Mouse (Mus musculus) kidney, embryonic 16.5 days (tissue): ENCODE data around the gene Unc5cl. TPM values are rescaled to one million over a fixed set of nuclear protein-coding genes. Genes with fewer than 3 reads are reported as not detected.

Experiments
- ATAC-seq: fragments of 200-750 bp; cut with Nextera tagmentation; 2 replicates; pipeline ENCODE4 v1.8.0; 2017; ENCODE audit warnings: moderate TSS enrichment; ENCODE audit not compliant: low FRiP score, low TSS enrichment
- H3K27ac ChIP-seq: fragments of 300-500 bp; sonication (generic); 2 replicates; pipeline ENCODE4 v1.5.1; 2014; ENCODE audit warnings: low read length
- H3K27me3 ChIP-seq: fragments of 300-500 bp; sonication (generic); 2 replicates; pipeline ENCODE4 v1.6.1; 2014; ENCODE audit warnings: low read length, control low read depth, mixed read lengths; ENCODE audit not compliant: insufficient read depth
- H3K36me3 ChIP-seq: fragments of 300-500 bp; sonication (generic); 2 replicates; pipeline ENCODE4 v1.6.1; 2014; ENCODE audit warnings: low read length, control low read depth, mixed read lengths; ENCODE audit not compliant: insufficient read depth
- H3K4me1 ChIP-seq: fragments of 300-500 bp; sonication (generic); 2 replicates; pipeline ENCODE4 v1.6.1; 2014; ENCODE audit warnings: low read length, control low read depth, mixed read lengths; ENCODE audit not compliant: insufficient read depth
- H3K4me2 ChIP-seq: fragments of 300-500 bp; sonication (generic); replicated peaks from 2 replicates; pipeline ENCODE4 v1.6.1; 2014; ENCODE audit warnings: low read depth, low read length
- H3K4me3 ChIP-seq: fragments of 300-500 bp; sonication (generic); 2 replicates; pipeline ENCODE4 v1.5.1; 2014; ENCODE audit warnings: mild to moderate bottlenecking, low read length
- H3K9ac ChIP-seq: fragments of 300-500 bp; sonication (generic); replicated peaks from 2 replicates; pipeline ENCODE4 v1.6.1; 2014; ENCODE audit warnings: low read length
- H3K9me3 ChIP-seq: fragments of 300-500 bp; sonication (generic); 2 replicates; pipeline ENCODE4 v1.6.1; 2016; ENCODE audit warnings: low read length, control low read depth
- WGBS: fragments of 180-500 bp; shearing (Covaris S2); extraction: QIAGEN DNeasy Blood & Tissue Kit; methylation state at CpG from one replicate; pipeline ENCODE4 v1.1.7; 2014; 5-methylcytosine and 5-hydroxymethylcytosine counted together
- polyA plus RNA-seq: library from polyadenylated mRNA; unstranded; fragments of >200 nt; fragmentation: Nextera tagmentation; extraction: Ambion mirVana; gene quantifications from 2 replicates; pipeline ENCODE4 v1.2.1, GENCODE M21; 2015

The Unc5cl gene
- polyA plus RNA-seq, 1 experiment from 2014 or later: 8.3 TPM

DNA sequence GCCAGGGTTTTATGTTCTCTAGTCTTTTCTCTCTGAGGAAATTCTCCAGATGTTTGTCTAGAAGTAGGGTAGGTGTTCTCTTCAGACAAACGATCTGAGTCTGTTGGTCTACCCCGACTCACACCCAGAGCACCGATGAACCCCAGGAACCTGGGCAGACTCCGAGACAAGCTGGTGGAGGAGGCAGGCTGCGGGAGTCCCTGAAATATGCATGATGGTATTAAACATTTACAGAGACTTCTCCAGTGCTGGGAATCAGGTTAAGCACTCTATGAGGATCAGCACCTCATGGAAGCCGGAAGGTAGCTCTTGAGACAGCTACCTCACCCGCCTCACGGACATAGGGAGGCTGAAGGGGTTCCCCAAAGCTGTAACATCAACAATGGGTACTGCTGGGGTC is 37.9 kb downstream of the Unc5cl start:
- no peaks in the 10 kb centered on the region for H3K4me1 ChIP-seq
- H3K4me3 ChIP-seq: no peak overlapping the region
- H3K9ac ChIP-seq: no peak overlapping the region
- H3K9me3 ChIP-seq: no peaks in the 10 kb centered on the region
- 77% methylated on average over 8 of the region's 8 CpGs for WGBS
- no peak overlapping the region for H3K27ac ChIP-seq
- ATAC-seq: no peak
- H3K36me3 ChIP-seq: no peaks in the 10 kb centered on the region
- no peaks in the 10 kb centered on the region for H3K27me3 ChIP-seq
- H3K4me2 ChIP-seq: no peak overlapping the region

GRCm38 (mm10) chr17:48493582-48493981 is 38.9 kb downstream of the Unc5cl start:
- Histone ChIP-seq H3K36me3 (no peaks in the 10 kb centered on the region), H3K27me3 (no peaks in the 10 kb centered on the region), H3K27ac (no peak overlapping the region), H3K4me3 (no peak overlapping the region), H3K4me1 (no peaks in the 10 kb centered on the region), H3K4me2 (no peak overlapping the region), H3K9me3 (no peaks in the 10 kb centered on the region), H3K9ac (no peak overlapping the region)
- ATAC-seq: no peak
- WGBS: 37% methylated on average over 7 of the region's 7 CpGs

DNA sequence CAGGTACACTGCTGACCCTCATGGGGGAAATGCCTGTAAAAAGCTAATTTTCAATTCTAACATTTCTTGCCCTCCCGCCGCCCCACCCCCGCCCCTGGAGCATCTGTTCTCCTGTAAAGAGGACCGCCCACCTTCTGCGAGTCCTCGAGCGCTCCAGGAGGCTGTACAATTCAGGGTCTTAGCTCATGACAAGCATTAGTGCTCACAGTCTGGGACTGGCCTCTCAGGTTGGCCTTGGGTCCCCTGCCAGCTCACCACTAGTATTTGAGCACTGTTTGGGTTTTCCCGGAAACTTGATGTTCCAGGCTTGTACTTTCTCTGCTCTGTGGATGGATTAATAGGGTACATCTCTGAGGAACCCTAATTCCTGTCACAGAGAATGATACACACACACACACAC is 39.3 kb downstream of the Unc5cl start:
- no peak for ATAC-seq
- H3K9me3 ChIP-seq: no peaks in the 10 kb centered on the region
- WGBS: 72% methylated on average over 8 of the region's 8 CpGs
- no peaks in the 10 kb centered on the region for H3K4me1 ChIP-seq
- no peaks in the 10 kb centered on the region for H3K36me3 ChIP-seq
- H3K4me3 ChIP-seq: no peak overlapping the region
- no peak overlapping the region for H3K9ac ChIP-seq
- H3K27ac ChIP-seq: no peak overlapping the region
- H3K4me2 ChIP-seq: no peak overlapping the region
- H3K27me3 ChIP-seq: no peaks in the 10 kb centered on the region

DNA sequence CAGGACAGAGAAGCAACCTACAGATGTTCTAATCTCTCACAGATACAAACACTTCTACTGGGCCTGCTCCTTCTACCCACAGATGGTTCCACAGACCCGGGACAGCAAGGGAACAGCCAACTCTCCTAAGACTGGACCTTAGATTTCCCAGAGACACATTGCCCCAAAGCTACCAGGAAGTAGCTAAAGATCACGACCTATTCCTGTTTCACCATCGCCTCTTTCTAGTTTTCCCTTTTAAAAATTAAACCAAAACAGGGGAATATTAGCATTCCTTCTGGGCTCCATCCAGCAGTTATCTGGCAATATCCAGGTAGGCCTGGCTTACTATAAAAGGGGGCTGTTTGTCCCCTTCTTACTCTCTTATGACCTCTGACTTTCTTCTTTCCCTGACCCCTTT is 43.3 kb downstream of the Unc5cl start:
- H3K9me3 ChIP-seq: no peaks in the 10 kb centered on the region
- no peak overlapping the region for H3K9ac ChIP-seq
- no peak for ATAC-seq
- no peak overlapping the region for H3K4me3 ChIP-seq
- H3K27me3 ChIP-seq: no peaks in the 10 kb centered on the region
- no peak overlapping the region for H3K27ac ChIP-seq
- H3K4me2 ChIP-seq: no peak overlapping the region
- WGBS: 62% methylated on average over 3 of the region's 3 CpGs
- H3K4me1 ChIP-seq: no peaks in the 10 kb centered on the region
- H3K36me3 ChIP-seq: no peaks in the 10 kb centered on the region

DNA sequence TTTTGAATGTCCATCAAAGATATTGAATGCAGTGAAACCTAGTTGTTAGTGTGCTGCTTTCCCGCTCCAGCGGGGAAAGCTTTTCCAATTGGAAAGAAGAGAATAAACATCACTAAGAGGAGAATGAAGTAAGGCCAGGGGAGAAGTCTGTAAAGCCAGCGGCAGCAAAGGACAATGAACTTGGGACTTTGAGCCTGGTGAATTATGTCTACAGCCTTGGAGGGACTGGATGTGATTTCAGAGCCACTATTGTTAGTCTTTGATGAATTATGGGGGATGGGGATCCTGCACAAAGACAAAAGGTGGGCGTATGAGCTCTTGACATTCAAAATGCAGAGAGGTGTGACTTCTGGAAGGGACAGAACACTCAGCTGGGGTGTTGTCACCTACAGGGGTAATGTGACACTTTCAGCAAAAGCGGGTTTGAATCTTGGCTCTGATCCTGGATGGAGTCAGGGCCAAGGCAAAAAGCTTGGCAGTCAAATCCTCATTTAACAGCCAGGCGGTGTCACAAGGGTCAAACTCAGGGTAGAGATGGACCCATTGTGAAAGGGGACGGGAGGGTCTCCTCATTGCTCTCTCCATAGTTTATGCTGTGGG is 46.2 kb downstream of the Unc5cl start:
- 0 out of 2 replicates have a peak, but pooled peaks cover 2% of the 10 kb centered on the region for H3K9me3 ChIP-seq
- H3K4me1 ChIP-seq: peaks cover 4% of the 10 kb centered on the region
- ATAC-seq: no peak
- no peak overlapping the region for H3K9ac ChIP-seq
- WGBS: 74% methylated on average over 7 of the region's 7 CpGs
- no peaks in the 10 kb centered on the region for H3K36me3 ChIP-seq
- no peak overlapping the region for H3K27ac ChIP-seq
- H3K4me2 ChIP-seq: no peak overlapping the region
- H3K4me3 ChIP-seq: no peak overlapping the region
- H3K27me3 ChIP-seq: no peaks in the 10 kb centered on the region

DNA sequence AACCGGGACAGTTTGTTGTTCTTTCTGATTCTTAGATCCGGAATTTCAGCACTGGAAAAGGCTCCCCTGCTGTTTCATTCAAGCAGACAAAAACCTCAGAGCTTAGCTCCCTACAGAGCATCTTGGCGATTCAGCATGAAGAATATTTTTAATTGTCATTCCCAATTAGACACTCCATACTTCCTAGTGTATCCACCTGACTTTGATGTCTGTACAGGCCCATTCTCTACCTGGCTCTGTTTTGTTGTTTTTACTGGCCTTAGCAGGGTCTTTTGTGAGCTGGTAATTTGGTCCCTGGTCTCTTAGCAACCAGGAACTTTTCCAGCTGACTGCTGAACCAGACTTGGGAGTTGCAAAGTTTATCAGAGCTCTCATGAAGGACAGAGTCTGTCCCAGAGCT is 50.3 kb downstream of the Unc5cl start:
- Histone ChIP-seq H3K9ac (no peak overlapping the region), H3K4me3 (no peak overlapping the region), H3K4me2 (no peak overlapping the region), H3K4me1 (peaks cover 4% of the 10 kb centered on the region), H3K27ac (no peak overlapping the region), H3K27me3 (no peaks in the 10 kb centered on the region), H3K9me3 (0 out of 2 replicates have a peak, but pooled peaks cover 2% of the 10 kb centered on the region), H3K36me3 (no peaks in the 10 kb centered on the region)
- 23% methylated on average over 3 of the region's 3 CpGs for WGBS
- no peak for ATAC-seq

- Histone ChIP-seq H3K27ac (no peak overlapping the region), H3K9ac (no peak overlapping the region), H3K4me2 (no peak overlapping the region), H3K27me3 (no peaks in the 10 kb centered on the region), H3K36me3 (no peaks in the 10 kb centered on the region), H3K4me1 (peaks cover 4% of the 10 kb centered on the region), H3K4me3 (no peak overlapping the region), H3K9me3 (0 out of 2 replicates have a peak, but pooled peaks cover 2% of the 10 kb centered on the region)
- WGBS: 64% methylated on average over 4 of the region's 4 CpGs
- no peak for ATAC-seq
Measured at GRCm38 (mm10) chr17:48506986-48507385, 52.3 kb downstream of the Unc5cl start.

DNA sequence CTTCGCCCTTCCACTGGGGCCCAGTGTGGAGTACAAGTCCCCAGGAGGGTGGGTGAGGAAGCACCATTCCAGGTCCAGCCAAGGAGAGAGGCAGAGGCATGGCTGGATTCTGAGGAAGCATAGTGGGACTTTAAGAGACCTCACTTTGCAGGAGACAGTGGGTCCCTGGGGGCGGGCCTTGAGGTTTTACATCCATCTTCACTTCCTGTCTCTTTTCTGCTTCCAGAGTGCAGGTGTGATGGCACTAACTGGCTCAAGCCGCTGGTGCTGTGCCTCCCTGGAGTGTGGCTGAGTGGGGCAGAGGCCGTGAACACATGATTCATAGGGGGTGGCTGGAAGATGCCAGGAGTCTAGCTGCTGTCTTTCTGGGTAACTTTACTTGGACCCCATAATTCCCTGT is 54.9 kb downstream of the Unc5cl start:
- Histone ChIP-seq H3K4me2 (no peak overlapping the region), H3K36me3 (no peaks in the 10 kb centered on the region), H3K4me3 (no peak overlapping the region), H3K9ac (no peak overlapping the region), H3K4me1 (peaks cover 15% of the 10 kb centered on the region), H3K27me3 (no peaks in the 10 kb centered on the region), H3K9me3 (no peaks in the 10 kb centered on the region), H3K27ac (no peak overlapping the region)
- 83% methylated on average over 4 of the region's 4 CpGs for WGBS
- no peak for ATAC-seq

DNA sequence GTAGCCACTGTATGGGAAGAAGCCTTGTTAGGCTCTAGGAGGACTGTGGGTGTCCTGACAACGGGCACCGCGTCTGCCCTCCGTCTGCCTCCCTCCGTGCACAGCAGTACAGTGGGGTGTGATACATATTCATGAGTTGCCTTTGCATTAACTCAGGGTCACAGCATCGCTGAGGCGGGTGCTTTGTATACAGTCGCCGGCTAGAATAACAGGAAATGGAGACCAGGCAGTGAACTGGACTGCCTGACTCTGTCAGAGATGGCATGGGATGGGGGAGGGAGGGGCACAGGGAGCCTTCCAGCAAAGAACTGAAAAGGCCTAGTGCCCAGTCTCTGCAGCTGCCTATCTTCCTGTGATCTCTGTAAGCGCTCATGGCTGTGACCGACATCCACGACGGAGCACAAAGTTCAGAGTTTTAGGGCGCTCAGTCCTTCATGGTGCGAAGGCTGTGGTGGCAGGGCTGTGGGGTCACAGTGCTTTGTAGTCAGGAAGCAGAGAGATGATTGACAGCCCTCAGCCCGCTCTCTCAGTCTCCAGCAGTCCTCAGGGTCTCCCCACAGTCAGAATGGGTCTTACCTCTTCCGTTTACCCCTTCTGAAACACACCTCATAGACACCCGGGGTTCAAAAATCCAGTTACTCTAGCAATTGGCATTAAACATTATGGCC is 58.0 kb downstream of the Unc5cl start:
- Histone ChIP-seq H3K4me3 (no peak overlapping the region), H3K36me3 (no peaks in the 10 kb centered on the region), H3K27ac (peak overlapping the region; percentile 15; the same call in 1 of the 2 replicates), H3K4me1 (peaks cover 12% of the 10 kb centered on the region), H3K4me2 (peak overlapping the region; percentile 31), H3K9ac (no peak overlapping the region), H3K27me3 (no peaks in the 10 kb centered on the region), H3K9me3 (no peaks in the 10 kb centered on the region)
- 29% methylated on average over 18 of the region's 18 CpGs for WGBS
- ATAC-seq: peak; percentile 86

DNA sequence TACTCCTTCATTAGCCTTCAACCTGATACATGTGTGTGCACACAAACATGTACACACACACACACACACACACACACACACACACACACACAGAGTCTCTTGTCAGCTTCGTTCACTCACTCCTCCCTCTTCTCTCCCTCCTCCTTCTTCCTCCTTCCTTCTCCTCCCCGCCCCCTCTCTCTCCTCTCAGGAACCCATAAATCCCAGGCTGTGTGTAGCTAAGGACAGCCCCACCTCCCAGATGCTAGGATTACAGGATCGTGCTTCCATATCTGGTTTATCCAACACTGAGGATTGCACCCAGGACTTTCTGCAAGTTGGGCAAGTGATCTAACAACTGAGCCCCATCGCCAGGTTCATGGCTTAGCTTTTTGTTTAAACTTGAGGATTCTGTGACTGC is 59.9 kb downstream of the Unc5cl start:
- no peak overlapping the region for H3K27ac ChIP-seq
- H3K4me1 ChIP-seq: peaks cover 12% of the 10 kb centered on the region
- 15% methylated on average over 4 of the region's 4 CpGs for WGBS
- H3K27me3 ChIP-seq: no peaks in the 10 kb centered on the region
- H3K4me3 ChIP-seq: no peak overlapping the region
- H3K9ac ChIP-seq: no peak overlapping the region
- no peaks in the 10 kb centered on the region for H3K9me3 ChIP-seq
- H3K36me3 ChIP-seq: no peaks in the 10 kb centered on the region
- no peak overlapping the region for H3K4me2 ChIP-seq
- peak; percentile 62; the same call in 1 of the 2 replicates for ATAC-seq
